Mouse (Mus musculus): ENCODE measurements at regions not wholly inside any gene's neighbourhood (a gene's known extent, or its start where the extent isn't known, plus 50 kb on each side); places are given as distances from the start of the nearest gene placed in this dataset.

DNA sequence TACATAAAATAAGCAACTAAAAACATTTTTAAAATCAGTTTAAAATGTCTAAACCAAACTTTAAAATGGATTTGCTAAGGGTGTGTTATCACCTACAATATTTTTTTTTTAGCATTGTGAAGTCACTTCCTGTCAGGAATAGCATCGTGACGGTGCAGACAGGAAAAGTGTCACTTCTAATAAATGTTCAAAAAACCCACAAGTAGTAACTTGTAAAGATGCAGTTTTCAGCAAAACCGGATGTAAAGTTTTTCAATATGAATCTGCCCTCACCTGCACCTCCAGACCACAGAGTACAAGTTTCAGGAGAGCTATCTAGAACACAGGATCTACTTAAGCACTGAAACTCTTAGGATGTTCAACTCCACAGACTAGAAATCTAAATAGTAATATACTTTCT, 147.1 kb upstream of the Smim15 start:
- TF ChIP-seq POLR2A (IDR thresholded peaks at IDR 0.05; ENCODE audit: borderline replicate concordance, insufficient read depth, low read length), result no peak
- TF ChIP-seq CTCF (IDR thresholded peaks at IDR 0.05; ENCODE audit: borderline replicate concordance, insufficient read depth, low read depth, low read length), result no peak

Measured in cerebellum, adult 2 months (tissue).